9 mouse cellular contexts compared by ENCODE assay signal in the genomic region with DNA sequence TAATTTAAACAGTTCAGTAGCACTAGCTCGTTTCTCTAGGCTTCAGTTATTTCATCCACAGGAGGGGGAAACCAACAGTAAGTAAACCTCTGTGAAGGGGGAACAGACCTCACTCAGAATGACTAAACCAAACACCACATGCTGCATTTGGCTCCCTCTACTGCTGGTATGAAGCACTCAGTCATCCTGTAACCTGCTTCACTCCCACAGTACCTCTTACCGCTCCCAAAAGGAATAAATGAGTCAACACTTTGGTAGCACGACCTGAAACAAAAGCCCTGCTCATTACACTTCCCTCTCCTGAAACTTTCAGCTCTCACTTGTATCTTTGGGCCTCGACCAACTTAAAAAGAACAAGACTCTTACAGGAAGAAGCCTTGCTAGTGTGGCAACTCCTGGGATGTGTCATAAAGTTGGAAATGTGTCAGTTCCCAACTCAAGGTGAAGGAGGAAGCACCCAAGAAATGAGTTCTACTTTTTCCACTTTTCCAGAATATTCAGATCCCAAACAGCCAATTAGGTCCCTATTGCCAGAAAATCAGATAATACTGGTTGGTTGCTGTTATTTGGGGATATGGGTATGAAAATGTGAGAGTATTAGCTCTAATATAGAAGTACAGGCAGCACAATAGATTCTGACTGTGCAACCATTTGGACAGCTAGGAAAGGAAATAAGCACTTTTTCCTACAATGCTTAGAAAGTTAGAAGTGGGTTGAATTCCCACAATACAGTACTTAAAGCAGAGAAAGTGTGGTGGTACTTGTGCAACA. TPM values are rescaled to one million over a fixed set of nuclear protein-coding genes. Genes with fewer than 3 reads are reported as not detected.
A peak's percentile ranks its signal among the peaks of the same experiment; 100 is the strongest.
DNase-seq lines count a peak whose midpoint lies in the region; ATAC-seq and TF ChIP-seq lines count a peak whose summit lies in the region.
"Had no signal": no experiment of that assay in that cellular context is flagged by ENCODE, and none has a peak within 500 bp of the region (broad histone marks: within the 10 kb centered on the region; RNA-seq: fewer than 3 reads in every experiment).

No protein-coding gene starts in this region.

- ATAC-seq in limb, embryonic 13.5 days (ENCODE audit: low FRiP score, low read depth): peak; percentile 61; the same call in 1 of the 2 replicates
- peak; percentile 63 for ATAC-seq in lung, postnatal 0 days

- H3K27me3 ChIP-seq in cerebellum, adult 2 months (ENCODE audit: control insufficient read depth, insufficient read depth, low read length): no peaks in the 10 kb centered on the region
- H3K27me3 ChIP-seq in limb, embryonic 13.5 days: no peaks in the 10 kb centered on the region
- no peaks in the 10 kb centered on the region for H3K27me3 ChIP-seq in limb, embryonic 10.5 days (ENCODE audit: low read depth, poor library complexity, severe bottlenecking)
- H3K27me3 ChIP-seq in lung, postnatal 0 days (replicated peaks; ENCODE audit: insufficient read depth, low read length): no peaks in the 10 kb centered on the region
- H3K27me3 ChIP-seq: neural tube, embryonic 13.5 days had no signal

- 32% methylated on average over 4 of the region's 4 CpGs for WGBS in cerebellum, adult 2 months
- 47% methylated on average over 4 of the region's 4 CpGs for WGBS in limb, embryonic 13.5 days
- WGBS in limb, embryonic 10.5 days: 59% methylated on average over 4 of the region's 4 CpGs
- WGBS in lung, postnatal 0 days: 35% methylated on average over 4 of the region's 4 CpGs

- peak; percentile 36 to 61 for DNase-seq in cerebellum, adult 2 months
- no peak for DNase-seq in cerebellum, adult 11-12 months
- no peak for DNase-seq in limb, embryonic 10.5 days (ENCODE audit: low spot score)
- peak; percentile 37 for DNase-seq in embryo, embryonic 11 days
- peak; percentile 74 for DNase-seq in lung, postnatal 0 days (ENCODE audit: low spot score)
- DNase-seq in spleen, postnatal 36 days (ENCODE audit: low spot score in 2 of 2): no peak
- no peak for DNase-seq in ovary, postnatal 36 days (ENCODE audit: low spot score)

- peaks cover 92% of the 10 kb centered on the region for H3K36me3 ChIP-seq in limb, embryonic 13.5 days
- H3K36me3 ChIP-seq in limb, embryonic 10.5 days: peaks cover 98% of the 10 kb centered on the region
- H3K36me3 ChIP-seq in lung, postnatal 0 days (ENCODE audit: insufficient read depth, low read length): peaks cover 28% of the 10 kb centered on the region; the same call in 1 of the 2 replicates

- TF ChIP-seq POLR2A in cerebellum, adult 2 months (IDR thresholded peaks at IDR 0.05; ENCODE audit: borderline replicate concordance, insufficient read depth, low read length): no peak

- peak; percentile 69 for TF ChIP-seq CTCF in cerebellum, adult 2 months (IDR thresholded peaks at IDR 0.05; ENCODE audit: borderline replicate concordance, insufficient read depth, low read depth, low read length)
- TF ChIP-seq CTCF in lung, postnatal 0 days (IDR thresholded peaks at IDR 0.05): peak; percentile 64

- no peak overlapping the region for H3K27ac ChIP-seq in cerebellum, adult 2 months (ENCODE audit: insufficient read depth, low read length)
- H3K27ac ChIP-seq in limb, embryonic 13.5 days: no peak overlapping the region
- H3K27ac ChIP-seq in limb, embryonic 10.5 days: no peak overlapping the region
- no peak overlapping the region for H3K27ac ChIP-seq in lung, postnatal 0 days (ENCODE audit: low read length)
- H3K27ac ChIP-seq: neural tube, embryonic 13.5 days had no signal

- no peak overlapping the region for H3K4me3 ChIP-seq in cerebellum, adult 2 months (replicated peaks; ENCODE audit: insufficient read depth, low read depth, low read length)
- H3K4me3 ChIP-seq in limb, embryonic 13.5 days: no peak overlapping the region
- no peak overlapping the region for H3K4me3 ChIP-seq in limb, embryonic 10.5 days
- H3K4me3 ChIP-seq in lung, postnatal 0 days (ENCODE audit: low read depth, low read length): no peak overlapping the region
- H3K4me3 ChIP-seq: neural tube, embryonic 13.5 days had no signal

- no peak for TF ChIP-seq EP300 in lung, postnatal 0 days (IDR thresholded peaks at IDR 0.05)

- H3K4me2 ChIP-seq in limb, embryonic 13.5 days (replicated peaks): no peak overlapping the region
- no peak overlapping the region for H3K4me2 ChIP-seq in lung, postnatal 0 days (replicated peaks; ENCODE audit: low read depth, low read length)
- H3K4me2 ChIP-seq: neural tube, embryonic 13.5 days had no signal

- H3K9me3 ChIP-seq in limb, embryonic 13.5 days: no peaks in the 10 kb centered on the region
- H3K9me3 ChIP-seq in limb, embryonic 10.5 days (replicated peaks): no peaks in the 10 kb centered on the region
- H3K9me3 ChIP-seq in lung, postnatal 0 days (ENCODE audit: low read length): no peaks in the 10 kb centered on the region
- H3K9me3 ChIP-seq: neural tube, embryonic 13.5 days had no signal

- no peak overlapping the region for H3K9ac ChIP-seq in limb, embryonic 13.5 days
- H3K9ac ChIP-seq in lung, postnatal 0 days (replicated peaks; ENCODE audit: low read depth): no peak overlapping the region
- H3K9ac ChIP-seq: neural tube, embryonic 13.5 days had no signal

- H3K4me1 ChIP-seq in cerebellum, adult 2 months (ENCODE audit: control insufficient read depth, insufficient read depth, low read length): peaks cover 12% of the 10 kb centered on the region
- H3K4me1 ChIP-seq in limb, embryonic 13.5 days: no peaks in the 10 kb centered on the region
- H3K4me1 ChIP-seq in limb, embryonic 10.5 days: no peaks in the 10 kb centered on the region
- no peaks in the 10 kb centered on the region for H3K4me1 ChIP-seq in lung, postnatal 0 days (ENCODE audit: insufficient read depth, low read depth, low read length)
- H3K4me1 ChIP-seq: neural tube, embryonic 13.5 days had no signal

RNA-seq across cellular contexts. Expression of gene Rad52, which starts 21.9 kb away (rescaled TPM):
- 62.6 and 65.1 TPM in 2 replicates for polyA plus RNA-seq in cerebellum, adult 2 months (2012; rRNA removed)
- 25.5 and 28.5 TPM in 2 replicates for polyA plus RNA-seq in limb, embryonic 13.5 days (2015; fragmentation: Nextera tagmentation; extraction: Ambion mirVana)
- 25.6 and 25.9 TPM in 2 replicates for polyA plus RNA-seq in limb, embryonic 10.5 days (2016; fragmentation: Nextera tagmentation; extraction: Ambion mirVana)
- 11.9 and 13.7 TPM in 2 replicates for polyA plus RNA-seq in lung, postnatal 0 days (2015; fragmentation: Nextera tagmentation; extraction: Ambion mirVana)

Comparison
In these comparisons a context has a peak if more than half of its experiments do, and no peak if none do; other contexts are left out.
1. DNase-seq: peak in cerebellum, adult 2 months (2 of 2), embryo, embryonic 11 days (single experiment) and lung, postnatal 0 days (single experiment); none in cerebellum, adult 11-12 months (single experiment), limb, embryonic 10.5 days (single experiment), spleen, postnatal 36 days (0 of 2) and ovary, postnatal 36 days (single experiment).